Mouse (Mus musculus): ENCODE measurements around the gene Olfr649.

The Olfr649 gene

GRCm38 (mm10) chr7:104195885-104196284 lies at the start of gene Olfr649:
TSS of gene Olfr649 (minus strand) at chr7:104195985.
- DNase-seq (ENCODE audit: low spot score in 2 of 2) = no peak

GRCm38 (mm10) chr7:104244287-104245181 lies 48.7 kb upstream of the Olfr649 start, which contains the start of gene Trim34a:
TSS of gene Trim34a (plus strand) at chr7:104244457.
- DNase-seq (ENCODE audit: low spot score in 2 of 2) = peak in 1 of 2 experiments; percentile 40

GRCm38 (mm10) chr7:104243616-104244015 lies 47.8 kb upstream of the Olfr649 start:
- no peak for DNase-seq (ENCODE audit: low spot score in 2 of 2)

GRCm38 (mm10) chr7:104240857-104241256 lies 45.1 kb upstream of the Olfr649 start:
- no peak for DNase-seq (ENCODE audit: low spot score in 2 of 2)

- DNase-seq (ENCODE audit: low spot score in 2 of 2) = peak in 1 of 2 experiments; percentile 33
Measured at GRCm38 (mm10) chr7:104231203-104231602, 35.4 kb upstream of the Olfr649 start.

GRCm38 (mm10) chr7:104218701-104219569 lies 23.1 kb upstream of the Olfr649 start, which contains the start of gene Trim6:
TSS of gene Trim6 (plus strand) at chr7:104218793.
- no peak for DNase-seq (ENCODE audit: low spot score in 2 of 2)

GRCm38 (mm10) chr7:104217881-104218280 lies 22.1 kb upstream of the Olfr649 start:
- no peak for DNase-seq (ENCODE audit: low spot score in 2 of 2)

GRCm38 (mm10) chr7:104216011-104216535 lies 20.3 kb upstream of the Olfr649 start:
- no peak for DNase-seq (ENCODE audit: low spot score in 2 of 2)

GRCm38 (mm10) chr7:104206197-104206596 lies 10.4 kb upstream of the Olfr649 start:
- DNase-seq (ENCODE audit: low spot score in 2 of 2) = no peak

GRCm38 (mm10) chr7:104199822-104200221 lies 4.0 kb upstream of the Olfr649 start:
- DNase-seq (ENCODE audit: low spot score in 2 of 2) = peak; percentile 24 to 55

GRCm38 (mm10) chr7:104191275-104191674 lies 4.5 kb downstream of the Olfr649 start:
- DNase-seq (ENCODE audit: low spot score in 2 of 2) = no peak

GRCm38 (mm10) chr7:104183292-104183691 lies 12.5 kb downstream of the Olfr649 start, which contains the start of gene Olfr648:
TSS of gene Olfr648 (minus strand) at chr7:104183392.
- DNase-seq (ENCODE audit: low spot score in 2 of 2) = no peak

- DNase-seq (ENCODE audit: low spot score in 2 of 2) = no peak
Measured at GRCm38 (mm10) chr7:104179074-104179473, 16.7 kb downstream of the Olfr649 start.

- no peak for DNase-seq (ENCODE audit: low spot score in 2 of 2)
Measured at GRCm38 (mm10) chr7:104178422-104179054, 17.2 kb downstream of the Olfr649 start.

- DNase-seq (ENCODE audit: low spot score in 2 of 2) = no peak
Measured at GRCm38 (mm10) chr7:104175085-104175484, 20.7 kb downstream of the Olfr649 start.

GRCm38 (mm10) chr7:104169634-104170204 lies 26.1 kb downstream of the Olfr649 start:
- no peak for DNase-seq (ENCODE audit: low spot score in 2 of 2)

- DNase-seq (ENCODE audit: low spot score in 2 of 2) = no peak
Measured at GRCm38 (mm10) chr7:104167105-104167504, 28.7 kb downstream of the Olfr649 start.

- DNase-seq (ENCODE audit: low spot score in 2 of 2) = no peak
Measured at GRCm38 (mm10) chr7:104150456-104150855, 45.3 kb downstream of the Olfr649 start, which contains the start of gene Ubqlnl. TSS of gene Ubqlnl (minus strand) at chr7:104150556.

- DNase-seq (ENCODE audit: low spot score in 2 of 2) = no peak
Measured at GRCm38 (mm10) chr7:104143179-104143578, 52.6 kb downstream of the Olfr649 start, which contains the start of gene Ubqln3. TSS of gene Ubqln3 (minus strand) at chr7:104143279.

Measured in spleen, postnatal 14 days (tissue).